Mouse (Mus musculus) liver, embryonic 11.5 days (tissue): ENCODE measurements around the gene Cbr1. TPM values are rescaled to one million over a fixed set of nuclear protein-coding genes. Genes with fewer than 3 reads are reported as not detected.

Experiments
- ATAC-seq: fragments of 200-750 bp; cut with Nextera tagmentation; replicated peaks from 2 replicates; pipeline ENCODE4 v1.8.0; 2017; ENCODE audit warnings: moderate number of reproducible peaks, mild to moderate bottlenecking, moderate TSS enrichment, moderate library complexity; ENCODE audit not compliant: low FRiP score
- DNase-seq: peaks from one replicate; pipeline ENCODE4 v3.0.0-alpha.2; 2017; ENCODE audit warnings: low spot score
- H3K27ac ChIP-seq: fragments of 300-500 bp; sonication (generic); 2 replicates; pipeline ENCODE4 v1.5.1; 2014; ENCODE audit warnings: mild to moderate bottlenecking, low read depth, low read length, control low read depth
- H3K27me3 ChIP-seq: fragments of 300-500 bp; sonication (generic); replicated peaks from 2 replicates; pipeline ENCODE4 v1.6.1; 2014; ENCODE audit warnings: low read length, mixed read lengths; ENCODE audit not compliant: control insufficient read depth, insufficient read depth
- H3K36me3 ChIP-seq: fragments of 300-500 bp; sonication (generic); 2 replicates; pipeline ENCODE4 v1.6.1; 2014; ENCODE audit warnings: mild to moderate bottlenecking, low read length, moderate library complexity, mixed read lengths; ENCODE audit not compliant: control insufficient read depth, insufficient read depth
- H3K4me1 ChIP-seq: fragments of 300-500 bp; sonication (generic); replicated peaks from 2 replicates; pipeline ENCODE4 v1.6.1; 2014; ENCODE audit warnings: low read length, mixed read lengths; ENCODE audit not compliant: control insufficient read depth, insufficient read depth
- H3K4me2 ChIP-seq: fragments of 300-500 bp; sonication (generic); 2 replicates; pipeline ENCODE4 v1.6.1; 2014; ENCODE audit warnings: mild to moderate bottlenecking, control low read depth, moderate library complexity
- H3K4me3 ChIP-seq: fragments of 300-500 bp; sonication (generic); 2 replicates; pipeline ENCODE4 v1.5.1; 2014; ENCODE audit warnings: low read depth, low read length, control low read depth
- H3K9ac ChIP-seq: fragments of 300-500 bp; sonication (generic); 2 replicates; pipeline ENCODE4 v1.6.1; 2014; ENCODE audit warnings: low read depth, low read length, control low read depth
- H3K9me3 ChIP-seq: fragments of 300-500 bp; sonication (generic); 2 replicates; pipeline ENCODE4 v1.6.1; 2016; ENCODE audit warnings: low read length, inconsistent platforms, mixed read lengths; ENCODE audit not compliant: control insufficient read depth
- WGBS: fragments of 180-500 bp; shearing (Covaris S2); extraction: QIAGEN DNeasy Blood & Tissue Kit; methylation state at CpG from one replicate; pipeline ENCODE4 v1.1.7; 2014; 5-methylcytosine and 5-hydroxymethylcytosine counted together
- polyA plus RNA-seq: library from polyadenylated mRNA; unstranded; fragments of >200 nt; fragmentation: Nextera tagmentation; extraction: Ambion mirVana; gene quantifications from 2 replicates; pipeline ENCODE4 v1.2.1, GENCODE M21; 2014

Cbr1 gene
- polyA plus RNA-seq, 1 experiment from 2014 or later: 49.3 TPM

DNA sequence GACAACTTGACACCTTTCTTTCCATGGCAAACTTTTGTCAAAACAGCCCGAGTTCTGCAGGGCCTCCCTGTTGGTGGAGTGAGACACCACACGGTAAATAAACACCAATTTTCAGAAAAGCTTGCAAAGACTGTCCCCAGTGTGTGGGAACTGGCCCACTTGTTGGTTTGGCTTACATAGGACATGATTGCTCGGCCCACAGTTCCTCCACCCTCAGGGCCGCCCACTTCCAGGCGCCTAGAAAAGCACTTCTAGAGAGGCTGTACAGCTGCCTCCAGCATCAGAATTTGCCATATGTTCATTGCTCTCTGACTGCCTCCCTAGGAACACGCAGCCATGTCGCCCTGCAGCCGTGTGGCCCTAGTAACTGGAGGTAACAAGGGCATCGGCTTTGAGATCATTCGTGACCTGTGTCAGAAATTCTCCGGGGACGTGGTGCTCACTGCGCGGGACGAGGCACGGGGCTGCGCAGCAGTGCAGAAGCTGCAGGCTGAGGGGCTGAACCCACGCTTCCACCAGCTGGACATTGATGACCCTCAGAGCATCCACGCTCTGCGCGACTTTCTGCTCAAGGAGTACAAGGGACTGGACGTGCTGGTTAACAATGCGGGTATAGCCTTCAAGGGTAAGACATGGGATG, 22.2 kb downstream of the Cbr1 start, which contains the start of gene Gm5678:
Gene Gm5678, plus strand, starts transcription at position 337 of the 640 bp plus-strand sequence.
- no peak for ATAC-seq

DNA sequence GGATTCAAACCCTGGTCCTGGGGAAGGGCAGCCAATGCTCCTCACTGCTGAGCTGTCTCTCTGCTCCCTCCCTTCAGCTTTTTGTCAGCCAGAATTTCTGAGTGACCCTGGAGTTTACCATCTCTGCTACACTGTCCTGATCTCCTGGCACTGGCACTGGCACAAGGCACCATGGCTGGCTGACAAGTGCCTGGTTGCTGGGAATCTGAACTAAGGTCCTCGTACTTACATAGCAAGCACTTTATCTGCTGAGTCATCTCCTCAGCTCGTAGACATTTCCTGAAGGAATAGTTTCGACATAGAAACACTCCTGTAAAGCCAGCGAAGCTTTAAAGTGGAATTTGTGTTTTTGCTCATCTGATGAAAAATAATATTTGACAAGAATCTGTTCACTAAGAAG, 38.4 kb downstream of the Cbr1 start:
- no peaks in the 10 kb centered on the region for H3K4me1 ChIP-seq
- no peak for ATAC-seq
- H3K9ac ChIP-seq: no peak overlapping the region
- no peak overlapping the region for H3K4me3 ChIP-seq
- no peak for DNase-seq
- WGBS: 35% methylated on average over 4 of the region's 4 CpGs
- H3K4me2 ChIP-seq: no peak overlapping the region
- H3K36me3 ChIP-seq: no peaks in the 10 kb centered on the region
- no peak overlapping the region for H3K27ac ChIP-seq
- H3K27me3 ChIP-seq: no peaks in the 10 kb centered on the region
- no peaks in the 10 kb centered on the region for H3K9me3 ChIP-seq

More for the DNA sequence above, 22.2 kb downstream of the Cbr1 start, which contains the start of gene Gm5678:
- Histone ChIP-seq H3K9ac (no peak within 1 kb of the TSS), H3K4me1 (no peaks in the 10 kb centered on the region), H3K9me3 (no peaks in the 10 kb centered on the region), H3K36me3 (no peaks in the 10 kb centered on the region), H3K27ac (no peak within 1 kb of the TSS), H3K4me3 (no peak within 1 kb of the TSS), H3K4me2 (no peak within 1 kb of the TSS), H3K27me3 (no peaks in the 10 kb centered on the region)
- DNase-seq: no peak
- 81% methylated on average over 23 of the region's 23 CpGs for WGBS

DNA sequence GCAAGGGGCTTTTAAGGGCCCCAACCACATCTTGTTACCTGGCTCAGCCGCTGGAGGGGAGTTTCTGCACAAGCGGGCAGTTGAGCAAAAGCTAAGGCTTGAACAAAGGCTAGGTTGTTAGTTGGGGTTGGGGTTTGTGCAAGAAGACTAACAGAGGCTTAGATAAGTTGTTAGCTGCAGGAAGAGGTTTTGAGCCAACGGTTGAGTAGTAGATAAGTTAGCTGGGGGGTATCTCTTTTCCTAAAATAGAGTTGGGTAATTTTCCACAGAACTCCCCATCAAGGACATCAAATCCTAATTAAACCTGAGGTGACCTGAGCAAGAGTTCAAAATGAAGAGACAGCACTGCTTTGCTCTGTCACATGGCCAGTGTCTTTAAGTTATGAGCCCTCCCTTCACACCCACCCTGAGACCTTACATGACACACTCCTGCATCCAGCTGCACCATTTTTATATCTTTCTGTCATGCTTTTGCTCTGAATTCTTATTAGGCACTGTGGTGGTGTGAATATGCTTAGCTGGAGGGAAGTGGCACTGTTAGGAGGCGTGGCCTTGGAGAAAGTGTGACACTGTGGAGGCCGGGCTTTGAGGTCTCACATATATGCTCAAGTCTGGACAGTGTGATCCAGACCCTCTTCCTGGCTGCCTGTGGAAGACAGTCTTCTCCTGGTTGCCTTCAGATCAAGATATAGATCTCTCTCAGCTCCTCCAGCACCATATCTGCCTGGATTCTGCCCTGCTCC, 43.0 kb downstream of the Cbr1 start:
- H3K27ac ChIP-seq: no peak overlapping the region
- ATAC-seq: no peak
- WGBS: 61% methylated on average over 5 of the region's 5 CpGs

More for the DNA sequence above, 43.0 kb downstream of the Cbr1 start:
- H3K9ac ChIP-seq: no peak overlapping the region
- H3K36me3 ChIP-seq: no peaks in the 10 kb centered on the region
- no peaks in the 10 kb centered on the region for H3K27me3 ChIP-seq
- no peak overlapping the region for H3K4me2 ChIP-seq
- no peaks in the 10 kb centered on the region for H3K4me1 ChIP-seq
- no peaks in the 10 kb centered on the region for H3K9me3 ChIP-seq
- no peak for DNase-seq
- no peak overlapping the region for H3K4me3 ChIP-seq

Other genes starting within 250 kb of the Cbr1 start
- gene Setd4, start 1.8 kb upstream of the Cbr1 start, polyA plus RNA-seq: 11.1 and 13.4 TPM in 2 replicates
- not detected in 2 replicates for gene Gm5678, start 22.2 kb downstream of the Cbr1 start, polyA plus RNA-seq
- gene Cbr3, start 77.4 kb downstream of the Cbr1 start, polyA plus RNA-seq: 0.16 and 0.33 TPM in 2 replicates
- 18.1 and 19.1 TPM in 2 replicates for gene Dop1b, start 106.1 kb downstream of the Cbr1 start, polyA plus RNA-seq
- gene Morc3, start 226.3 kb downstream of the Cbr1 start, polyA plus RNA-seq: 37.0 and 37.6 TPM in 2 replicates